Mouse (Mus musculus) NIH3T3 (cell line): ENCODE results near the gene Fcer1a.
"Not testable (repeated sequence)": the region's sequence is repeated elsewhere in the genome, so short reads cannot be mapped to it uniquely, and the experiment has no call there.

Source experiments
- DNase-seq: peaks from one replicate; pipeline ENCODE4 v3.0.0-alpha.2; 2012; ENCODE audit warnings: low read depth

Fcer1a gene

DNA sequence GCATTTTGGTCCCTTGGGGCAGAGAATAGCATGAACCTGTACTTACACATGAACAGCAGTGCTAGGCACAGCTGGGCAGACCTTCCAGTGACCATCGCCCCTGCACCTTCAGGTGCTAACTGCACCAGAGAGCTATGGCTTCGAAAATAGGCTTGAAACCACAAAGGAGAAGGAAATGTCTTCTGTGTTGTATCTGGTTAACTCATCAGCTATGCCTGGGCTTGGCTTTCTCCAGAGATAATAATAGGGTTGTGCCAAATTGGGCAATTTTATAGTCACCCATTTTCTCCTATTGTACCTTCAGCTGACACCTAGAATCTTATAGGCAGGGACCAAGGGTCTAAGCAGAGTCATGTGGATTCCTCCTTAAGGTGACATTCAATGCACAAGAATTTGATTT, at the start of gene Fcer1a:
Gene Fcer1a, minus strand, starts transcription at position 134 of the 400 bp plus-strand sequence.
- DNase-seq, result no peak

DNA sequence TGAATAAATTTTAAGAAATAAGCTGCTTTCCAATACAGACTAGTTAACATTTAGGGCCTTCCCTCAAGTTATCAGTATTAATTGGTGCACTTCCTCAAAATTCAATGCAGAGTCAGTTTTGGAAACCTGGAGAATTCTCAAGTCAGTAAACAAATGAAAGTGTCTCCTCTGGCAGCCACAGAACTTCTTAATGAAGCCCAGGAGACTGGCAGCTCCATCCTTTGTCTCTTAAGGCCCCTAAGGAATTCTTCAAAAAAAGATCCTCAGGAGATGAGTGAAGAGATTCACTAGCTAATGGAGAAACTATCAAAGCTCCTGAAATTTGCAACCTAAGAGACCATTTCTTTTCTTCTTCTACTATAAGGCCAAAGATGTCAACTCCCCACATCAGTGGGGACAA, 38.7 kb upstream of the Fcer1a start, which contains the start of gene Olfr418:
Gene Olfr418, plus strand, starts transcription at position 301 of the 400 bp plus-strand sequence.
- no peak for DNase-seq

DNA sequence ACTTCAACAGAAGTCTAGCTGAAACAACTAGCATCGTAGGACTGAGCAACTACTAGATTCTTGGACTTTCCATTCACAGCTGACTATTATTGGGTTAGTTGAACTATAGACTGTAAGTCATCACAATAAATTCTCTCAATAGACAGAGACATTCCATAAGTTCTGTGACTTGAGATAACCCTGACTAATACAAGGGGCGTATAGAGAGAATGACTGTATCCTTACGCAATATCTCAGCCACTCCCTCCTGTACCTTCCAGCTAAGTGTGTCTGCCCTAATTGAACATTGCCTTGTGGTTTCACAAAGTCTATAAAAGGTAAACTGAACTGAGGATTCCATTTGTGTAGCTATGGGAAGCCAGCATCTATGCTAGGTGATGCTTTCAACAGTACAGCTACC, 22.9 kb upstream of the Fcer1a start:
- DNase-seq, result no peak

DNA sequence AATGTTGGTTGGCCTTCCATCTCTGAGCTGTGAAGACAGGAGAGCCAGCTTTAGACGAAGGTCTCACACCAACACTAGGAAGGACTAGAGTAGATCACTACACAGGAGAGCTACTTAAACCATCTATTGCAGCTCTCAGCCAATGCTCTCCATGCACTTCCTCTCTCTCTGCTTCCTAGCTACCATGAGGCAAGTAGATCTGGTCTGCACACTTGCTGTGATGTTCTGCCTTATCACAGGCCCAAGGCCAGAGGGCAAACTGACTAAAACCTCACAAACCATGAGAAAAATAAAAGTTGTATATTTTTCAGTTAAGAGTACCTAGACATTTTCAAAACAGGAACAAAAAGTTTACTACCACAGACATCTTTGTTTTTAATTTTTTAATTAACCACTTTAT, 10.0 kb upstream of the Fcer1a start:
- DNase-seq, result not testable (repeated sequence)

DNA sequence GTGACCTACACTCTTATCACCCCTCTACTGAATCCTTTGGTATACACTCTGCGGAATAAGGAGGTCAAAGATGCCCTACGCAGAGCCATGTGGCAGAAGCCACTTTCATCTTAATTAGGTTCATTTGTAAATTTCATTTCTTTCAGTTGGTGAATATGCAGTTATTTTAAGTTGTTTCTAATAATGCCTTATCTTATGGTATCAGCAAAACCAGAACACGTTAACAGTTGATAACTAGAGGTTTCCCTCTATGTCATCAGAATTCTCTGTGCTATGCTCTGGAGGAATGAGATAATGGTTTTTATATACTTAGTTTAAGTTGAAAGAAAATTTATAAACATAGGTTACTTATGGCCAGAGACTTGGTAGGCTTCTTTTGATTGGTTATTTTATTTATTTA, 10.5 kb downstream of the Fcer1a start:
- no peak for DNase-seq

DNA sequence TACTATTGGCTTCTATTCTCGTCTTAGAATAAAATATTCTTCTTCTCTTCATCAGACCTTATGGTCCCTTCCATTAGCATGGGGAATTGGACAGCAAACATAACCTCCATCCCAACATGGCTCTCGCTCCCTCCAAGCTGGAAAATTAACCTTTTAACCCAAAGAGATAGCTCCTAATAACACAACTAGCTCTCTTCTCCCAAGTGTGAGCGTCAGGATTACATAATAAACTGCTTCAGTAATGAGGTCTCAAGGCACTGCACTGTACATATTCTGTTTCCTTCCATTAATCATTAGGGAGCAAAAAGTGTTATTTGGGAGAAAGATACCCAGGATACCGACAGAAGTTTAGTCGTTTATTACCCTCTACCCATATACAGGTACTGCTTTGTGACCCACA, 14.9 kb downstream of the Fcer1a start, which contains the start of gene Olfr1404:
Gene Olfr1404, plus strand, starts transcription at position 301 of the 400 bp plus-strand sequence.
- no peak for DNase-seq

DNA sequence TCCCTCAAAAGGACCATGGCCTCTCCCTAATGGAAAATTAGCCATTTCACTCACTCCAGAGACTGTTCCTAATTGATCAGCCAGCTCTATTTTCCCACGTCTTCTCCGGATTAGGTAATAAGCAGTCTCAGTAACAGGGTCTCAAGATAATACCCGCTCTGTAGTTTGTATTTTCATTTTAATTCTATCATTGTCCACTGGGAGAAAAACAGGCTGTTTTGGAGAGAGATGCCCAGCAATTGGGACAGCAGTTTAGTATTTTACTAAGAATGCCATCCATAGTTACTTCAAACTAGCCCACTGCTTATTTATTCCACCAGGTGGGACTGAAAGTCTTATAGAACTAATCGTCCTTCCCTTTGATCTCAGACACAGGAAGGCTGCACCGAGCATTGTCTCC, 29.5 kb downstream of the Fcer1a start, which contains the start of gene Olfr218:
Gene Olfr218, plus strand, starts transcription at position 301 of the 400 bp plus-strand sequence.
- DNase-seq, result no peak

DNA sequence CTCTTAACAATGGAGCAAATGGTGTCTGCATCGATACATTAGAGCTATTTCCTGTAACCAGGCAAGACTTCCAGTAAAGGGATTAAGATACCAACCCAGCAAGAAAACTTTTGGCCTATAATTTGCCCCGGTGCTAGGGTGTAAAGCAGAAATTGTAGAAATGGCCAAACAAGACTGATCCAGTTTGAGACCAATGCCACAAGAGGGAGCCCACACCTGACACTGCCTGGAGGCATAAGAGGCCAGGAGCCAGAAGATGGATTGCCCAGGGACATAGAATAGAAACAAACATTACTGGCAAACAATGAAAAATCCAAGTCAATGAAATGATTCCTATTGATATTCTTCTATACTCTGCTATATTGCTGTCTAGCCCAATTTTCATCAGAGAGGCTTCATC, 30.7 kb downstream of the Fcer1a start:
- DNase-seq, result no peak

DNA sequence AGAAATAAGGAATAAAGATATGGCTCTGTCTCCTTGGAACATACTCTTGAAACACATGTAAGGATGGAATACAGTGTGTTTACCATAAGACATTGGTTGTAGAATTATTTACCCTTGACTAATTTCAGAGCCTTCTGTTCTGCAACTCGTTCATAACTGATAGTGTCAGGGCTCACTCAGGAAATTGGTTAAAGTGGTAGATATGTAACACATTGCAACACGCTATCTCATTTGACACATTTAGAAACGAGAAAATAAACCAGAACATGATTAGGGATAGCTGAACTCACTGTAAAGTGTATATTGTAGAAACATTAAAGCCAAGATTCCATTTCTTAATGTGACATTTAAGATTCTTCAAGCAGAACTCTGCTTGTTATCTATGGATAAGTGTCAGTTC, 35.0 kb downstream of the Fcer1a start:
- DNase-seq, result no peak

DNA sequence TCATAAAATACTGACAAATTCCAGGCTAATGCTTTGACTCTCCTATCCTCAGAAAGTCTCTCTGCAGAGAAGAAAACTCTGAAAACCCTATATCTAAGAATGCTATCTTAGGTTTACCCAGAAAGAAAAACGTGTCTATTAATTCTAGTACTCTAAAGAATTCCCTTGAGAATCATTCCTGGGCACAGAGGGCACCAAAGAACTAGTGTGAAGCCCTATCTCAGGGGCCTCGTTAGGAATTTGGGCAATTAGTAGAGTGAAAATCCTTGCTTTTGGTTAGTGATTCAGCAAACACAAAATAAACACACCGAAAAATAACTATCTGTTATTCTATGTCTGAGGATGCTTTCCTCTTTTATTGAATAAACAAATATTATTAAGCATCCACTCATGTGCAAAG, 36.5 kb downstream of the Fcer1a start, which contains the start of gene Olfr1406:
Gene Olfr1406, minus strand, starts transcription at position 101 of the 400 bp plus-strand sequence.
- DNase-seq, result no peak

DNA sequence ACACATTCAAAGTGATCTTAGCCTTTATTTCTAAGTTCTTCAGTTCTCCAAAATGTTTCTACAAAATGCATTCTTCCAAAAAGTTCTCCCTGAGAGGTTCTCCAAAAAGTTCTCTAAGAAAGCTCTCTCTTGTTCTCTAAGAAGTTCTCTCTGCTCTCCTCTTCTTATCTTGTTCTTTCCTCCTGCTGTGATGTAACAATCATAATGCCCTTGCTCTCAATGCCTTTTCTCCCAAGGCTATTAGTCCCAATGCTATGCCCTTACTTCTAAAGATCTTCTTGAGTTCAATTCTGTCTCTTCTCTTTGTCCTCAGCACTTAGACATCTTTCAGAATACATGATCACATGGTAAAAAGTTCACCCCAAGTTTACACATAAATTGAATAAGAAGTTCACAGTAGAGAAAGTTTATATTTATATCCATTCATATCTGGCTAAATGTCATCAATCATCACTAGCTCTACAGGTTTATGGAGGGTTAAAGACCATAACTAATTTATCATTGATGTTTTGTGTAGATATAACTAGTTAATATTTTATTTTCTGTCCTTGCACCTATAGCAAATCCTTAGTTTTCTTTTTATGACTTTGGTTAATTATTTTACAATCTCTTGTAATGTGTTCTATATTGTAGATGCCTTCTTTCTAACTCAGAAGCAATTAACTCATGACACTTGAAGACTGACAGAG, 52.7 kb downstream of the Fcer1a start:
- DNase-seq, result no peak
